Mouse (Mus musculus) C2C12 (cell line): ENCODE measurements around the gene Tacc3. TPM values are rescaled to one million over a fixed set of nuclear protein-coding genes. Genes with fewer than 3 reads are reported as not detected.

Source experiments
- H3K27me3 ChIP-seq: one replicate; pipeline ENCODE4 v1.6.1; 2011; ENCODE audit not compliant: control insufficient read depth, insufficient read depth, insufficient read length
- H3K36me3 ChIP-seq: one replicate; pipeline ENCODE4 v1.6.1; 2011; ENCODE audit not compliant: control insufficient read depth, insufficient read depth
- H3K4me3 ChIP-seq: one replicate; pipeline ENCODE4 v1.5.1; 2011; ENCODE audit warnings: mild to moderate bottlenecking, control low read depth; ENCODE audit not compliant: poor library complexity, insufficient read depth, severe bottlenecking
- H3K79me2 ChIP-seq: one replicate; pipeline ENCODE4 v1.6.1; 2011; ENCODE audit not compliant: control insufficient read depth, insufficient read depth
- H3K79me3 ChIP-seq: one replicate; pipeline ENCODE4 v1.6.1; 2011; ENCODE audit warnings: low read depth, control low read depth
- H3ac ChIP-seq: one replicate; pipeline ENCODE3; 2011; ENCODE audit warnings: low read depth; ENCODE audit not compliant: control insufficient read depth, insufficient read length
- CEBPB ChIP-seq: IDR thresholded peaks from one replicate; pipeline ENCODE4 v1.6.1; 2011; ENCODE audit warnings: low read depth, mild to moderate bottlenecking, control low read depth, moderate library complexity
- CTCF ChIP-seq: IDR thresholded peaks from one replicate; pipeline ENCODE4 v1.5.1; 2011; ENCODE audit not compliant: control insufficient read depth, insufficient read depth, insufficient read length
- FOSL1 ChIP-seq: IDR thresholded peaks from one replicate; pipeline ENCODE4 v1.8.0; 2011; ENCODE audit warnings: mild to moderate bottlenecking, low read length; ENCODE audit not compliant: poor library complexity, insufficient read depth, severe bottlenecking
- MAX ChIP-seq: IDR thresholded peaks from one replicate; pipeline ENCODE4 v1.6.1; 2011; ENCODE audit warnings: mild to moderate bottlenecking, control low read depth
- MYOD1 ChIP-seq: IDR thresholded peaks from one replicate; pipeline ENCODE4 v1.6.1; 2011; ENCODE audit warnings: low read depth; ENCODE audit not compliant: control insufficient read depth, insufficient read length
- MYOG ChIP-seq: IDR thresholded peaks from one replicate; pipeline ENCODE4 v1.6.1; 2011; ENCODE audit not compliant: control insufficient read depth, insufficient read length; ENCODE audit errors: extremely low read depth
- USF1 ChIP-seq: IDR thresholded peaks from one replicate; pipeline ENCODE4 v1.6.1; 2011; ENCODE audit warnings: low read depth, mild to moderate bottlenecking, control low read depth, moderate library complexity
- polyA plus RNA-seq: library from polyadenylated mRNA; unstranded; fragments of >200 nt; fragmentation: generic; extraction: Trizol; gene quantifications from one replicate; pipeline ENCODE4 v1.2.1, GENCODE M21; 2012; ENCODE audit warnings: missing spikeins

Gene Tacc3
- polyA plus RNA-seq, 1 experiment = 109 TPM

GRCm38 (mm10) chr5:33700010-33700409 lies 42.1 kb downstream of the Tacc3 start:
- Histone ChIP-seq H3K79me2 (no peaks in the 10 kb centered on the region), H3K36me3 (no peaks in the 10 kb centered on the region), H3K27me3 (peaks cover 78% of the 10 kb centered on the region), H3ac (no peak overlapping the region), H3K4me3 (no peak overlapping the region), H3K79me3 (no peaks in the 10 kb centered on the region)
- TF ChIP-seq USF1 (no peak), CTCF (no peak), CEBPB (no peak), MAX (no peak), MYOD1 (no peak), FOSL1 (no peak), MYOG (no peak)

GRCm38 (mm10) chr5:33701832-33702231 lies 43.9 kb downstream of the Tacc3 start:
- H3K4me3 ChIP-seq = no peak overlapping the region
- no peaks in the 10 kb centered on the region for H3K36me3 ChIP-seq
- H3K79me2 ChIP-seq = no peaks in the 10 kb centered on the region
- no peak overlapping the region for H3ac ChIP-seq
- TF ChIP-seq MYOD1 (no peak), CTCF (no peak), MYOG (no peak), MAX (no peak), CEBPB (no peak), USF1 (no peak), FOSL1 (no peak)
- H3K79me3 ChIP-seq = no peaks in the 10 kb centered on the region
- peaks cover 80% of the 10 kb centered on the region for H3K27me3 ChIP-seq

DNA sequence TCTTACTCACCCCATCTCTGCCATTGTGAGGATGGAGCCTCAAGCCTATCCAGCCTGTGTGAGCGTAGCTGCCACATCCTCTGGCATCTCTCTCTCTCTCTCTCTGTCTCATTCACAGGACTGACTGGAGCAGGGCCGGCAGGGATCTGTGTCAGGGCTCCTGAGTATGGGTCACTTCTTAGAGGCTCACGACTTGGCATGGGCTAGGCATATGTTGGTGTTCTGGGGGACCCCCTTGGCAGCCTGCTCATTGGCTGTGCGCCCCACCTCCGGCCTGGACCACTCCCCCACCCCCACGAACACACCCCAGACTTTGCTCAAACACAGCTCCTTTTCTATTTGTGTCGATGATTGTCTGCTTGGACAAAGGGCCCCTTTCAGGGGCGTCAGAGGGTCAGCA lies 46.1 kb downstream of the Tacc3 start:
- Histone ChIP-seq H3ac (no peak overlapping the region), H3K79me2 (no peaks in the 10 kb centered on the region), H3K79me3 (no peaks in the 10 kb centered on the region), H3K27me3 (peaks cover 82% of the 10 kb centered on the region), H3K36me3 (no peaks in the 10 kb centered on the region), H3K4me3 (no peak overlapping the region)
- TF ChIP-seq USF1 (no peak), MYOD1 (no peak), CTCF (no peak), CEBPB (no peak), MYOG (no peak), MAX (no peak), FOSL1 (no peak)

- Histone ChIP-seq H3K79me2 (no peaks in the 10 kb centered on the region), H3K4me3 (no peak overlapping the region), H3K27me3 (peaks cover 71% of the 10 kb centered on the region), H3ac (no peak overlapping the region), H3K36me3 (no peaks in the 10 kb centered on the region), H3K79me3 (no peaks in the 10 kb centered on the region)
- TF ChIP-seq CTCF (no peak), USF1 (no peak), MAX (no peak), MYOD1 (no peak), CEBPB (no peak), FOSL1 (no peak), MYOG (no peak)
These were observed 47.1 kb downstream of the Tacc3 start for GRCm38 (mm10) chr5:33704945-33705611.

DNA sequence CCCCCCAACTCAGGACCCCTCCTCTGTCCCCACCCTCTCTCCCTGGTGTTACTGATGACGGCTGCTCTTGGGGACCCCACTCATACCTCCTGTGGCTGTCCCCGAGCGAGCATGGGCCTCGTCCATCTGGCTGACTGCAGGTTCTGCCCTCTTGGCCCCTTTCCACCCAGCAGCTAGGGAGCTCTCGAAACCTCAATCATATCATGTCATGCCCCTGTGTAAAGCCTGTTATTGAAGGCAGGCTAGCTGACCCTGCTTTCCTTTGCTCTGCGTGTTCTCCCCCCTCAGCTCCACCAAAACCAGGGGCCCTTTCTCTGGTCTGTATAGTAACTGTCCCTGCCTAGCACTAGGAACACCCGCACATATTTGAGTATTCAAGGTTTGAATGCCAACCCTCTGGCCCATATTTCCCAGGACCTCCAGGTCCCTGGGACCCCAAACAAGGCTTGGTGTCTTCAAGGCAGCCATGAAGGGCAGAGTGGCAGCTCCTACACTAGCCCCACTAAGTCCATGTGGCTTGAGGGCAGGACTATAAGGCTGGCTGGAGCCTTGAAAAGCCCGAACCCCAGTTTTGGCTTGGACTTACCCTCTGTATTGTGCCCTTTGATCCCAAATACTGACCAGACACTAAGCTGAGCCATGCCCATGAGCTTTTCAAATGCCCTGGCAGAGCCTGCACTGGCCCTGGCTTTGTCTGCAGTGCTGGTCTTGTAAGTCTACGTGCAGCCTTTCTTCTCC lies 47.9 kb downstream of the Tacc3 start:
- no peaks in the 10 kb centered on the region for H3K79me3 ChIP-seq
- H3K79me2 ChIP-seq = no peaks in the 10 kb centered on the region
- peaks cover 64% of the 10 kb centered on the region for H3K27me3 ChIP-seq
- H3K4me3 ChIP-seq = no peak overlapping the region
- H3K36me3 ChIP-seq = no peaks in the 10 kb centered on the region
- TF ChIP-seq MYOG = no peak
- no peak for TF ChIP-seq CEBPB
- TF ChIP-seq FOSL1 = no peak
- TF ChIP-seq CTCF = no peak
- no peak for TF ChIP-seq MYOD1
- no peak for TF ChIP-seq MAX
- TF ChIP-seq USF1 = no peak
- no peak overlapping the region for H3ac ChIP-seq

DNA sequence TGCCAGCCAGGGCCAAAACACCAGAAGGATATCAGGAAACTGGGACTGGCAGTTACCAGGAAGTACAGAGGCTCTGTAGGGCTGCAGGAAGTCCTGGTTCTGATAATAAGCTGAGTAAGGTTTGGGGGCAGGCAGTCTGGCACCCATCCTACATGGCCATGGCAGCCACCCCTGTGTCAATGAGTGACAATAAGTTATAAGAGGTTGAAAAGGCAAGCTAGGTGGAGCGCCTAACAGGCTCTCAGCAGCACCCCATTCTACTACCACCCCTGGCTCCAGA lies 48.4 kb downstream of the Tacc3 start:
- Histone ChIP-seq H3K36me3 (no peaks in the 10 kb centered on the region), H3K79me3 (no peaks in the 10 kb centered on the region), H3K4me3 (no peak overlapping the region), H3K79me2 (no peaks in the 10 kb centered on the region), H3ac (no peak overlapping the region), H3K27me3 (peaks cover 60% of the 10 kb centered on the region)
- TF ChIP-seq MYOG = no peak
- TF ChIP-seq CEBPB = no peak
- no peak for TF ChIP-seq USF1
